Mouse (Mus musculus): ENCODE measurements at regions not wholly inside any gene's neighbourhood (a gene's known extent, or its start where the extent isn't known, plus 50 kb on each side); places are given as distances from the start of the nearest gene placed in this dataset.

DNA sequence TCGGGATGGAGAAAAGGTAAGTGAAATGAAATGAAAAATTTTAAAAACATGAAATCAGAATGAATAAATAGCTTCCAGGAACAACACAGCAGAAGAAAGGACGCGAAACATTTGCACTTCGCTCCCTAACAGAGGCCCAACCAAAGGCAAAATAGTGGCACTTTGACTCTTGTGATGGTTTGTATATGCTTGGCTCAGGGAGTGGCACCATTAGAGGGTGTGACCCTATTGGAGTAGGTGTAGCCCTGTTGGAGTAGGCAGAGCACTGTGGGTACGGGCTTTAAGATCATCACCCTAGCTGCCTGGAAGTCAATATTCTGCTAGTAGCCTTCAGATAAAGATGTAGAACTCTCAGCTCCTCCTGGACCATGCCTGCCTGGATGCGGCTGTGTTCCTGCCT is 154.0 kb upstream of the Fam78b start:
- TF ChIP-seq CTCF (IDR thresholded peaks at IDR 0.05; ENCODE audit: borderline replicate concordance, control insufficient read depth, extremely low read depth, insufficient read depth, low read length, poor library complexity) (no peak), POLR2A (IDR thresholded peaks at IDR 0.05; ENCODE audit: control insufficient read depth, extremely low read depth, insufficient read depth, low read length, poor library complexity) (no peak)
